Mouse (Mus musculus): ENCODE measurements around the gene Sfxn5.

GRCm38 (mm10) chr6:85189911-85190591 is 143.2 kb downstream of the Sfxn5 start:
- no peak for TF ChIP-seq POLR2A (IDR thresholded peaks at IDR 0.05; ENCODE audit: low read depth, low read length)
- no peak for TF ChIP-seq CTCF (conservative IDR thresholded peaks at IDR 0.05; ENCODE audit: insufficient read depth, insufficient read length, low read depth, low read length)
